Mouse (Mus musculus) liver, embryonic 11.5 days (tissue): ENCODE results near the gene Kcnk13. TPM values are rescaled to one million over a fixed set of nuclear protein-coding genes. Genes with fewer than 3 reads are reported as not detected.

ENCODE experiments used
- ATAC-seq: fragments of 200-750 bp; cut with Nextera tagmentation; replicated peaks from 2 replicates; pipeline ENCODE4 v1.8.0; 2017; ENCODE audit warnings: moderate number of reproducible peaks, mild to moderate bottlenecking, moderate TSS enrichment, moderate library complexity; ENCODE audit not compliant: low FRiP score
- DNase-seq: peaks from one replicate; pipeline ENCODE4 v3.0.0-alpha.2; 2017; ENCODE audit warnings: low spot score
- H3K27ac ChIP-seq: fragments of 300-500 bp; sonication (generic); 2 replicates; pipeline ENCODE4 v1.5.1; 2014; ENCODE audit warnings: mild to moderate bottlenecking, low read depth, low read length, control low read depth
- H3K27me3 ChIP-seq: fragments of 300-500 bp; sonication (generic); replicated peaks from 2 replicates; pipeline ENCODE4 v1.6.1; 2014; ENCODE audit warnings: low read length, mixed read lengths; ENCODE audit not compliant: control insufficient read depth, insufficient read depth
- H3K36me3 ChIP-seq: fragments of 300-500 bp; sonication (generic); 2 replicates; pipeline ENCODE4 v1.6.1; 2014; ENCODE audit warnings: mild to moderate bottlenecking, low read length, moderate library complexity, mixed read lengths; ENCODE audit not compliant: control insufficient read depth, insufficient read depth
- H3K4me1 ChIP-seq: fragments of 300-500 bp; sonication (generic); replicated peaks from 2 replicates; pipeline ENCODE4 v1.6.1; 2014; ENCODE audit warnings: low read length, mixed read lengths; ENCODE audit not compliant: control insufficient read depth, insufficient read depth
- H3K4me2 ChIP-seq: fragments of 300-500 bp; sonication (generic); 2 replicates; pipeline ENCODE4 v1.6.1; 2014; ENCODE audit warnings: mild to moderate bottlenecking, control low read depth, moderate library complexity
- H3K4me3 ChIP-seq: fragments of 300-500 bp; sonication (generic); 2 replicates; pipeline ENCODE4 v1.5.1; 2014; ENCODE audit warnings: low read depth, low read length, control low read depth
- H3K9ac ChIP-seq: fragments of 300-500 bp; sonication (generic); 2 replicates; pipeline ENCODE4 v1.6.1; 2014; ENCODE audit warnings: low read depth, low read length, control low read depth
- H3K9me3 ChIP-seq: fragments of 300-500 bp; sonication (generic); 2 replicates; pipeline ENCODE4 v1.6.1; 2016; ENCODE audit warnings: low read length, inconsistent platforms, mixed read lengths; ENCODE audit not compliant: control insufficient read depth
- WGBS: fragments of 180-500 bp; shearing (Covaris S2); extraction: QIAGEN DNeasy Blood & Tissue Kit; methylation state at CpG from one replicate; pipeline ENCODE4 v1.1.7; 2014; 5-methylcytosine and 5-hydroxymethylcytosine counted together
- polyA plus RNA-seq: library from polyadenylated mRNA; unstranded; fragments of >200 nt; fragmentation: Nextera tagmentation; extraction: Ambion mirVana; gene quantifications from 2 replicates; pipeline ENCODE4 v1.2.1, GENCODE M21; 2014

Kcnk13 gene
- polyA plus RNA-seq = 0.37 and 0.78 TPM in 2 replicates

- Histone ChIP-seq H3K4me1 (peaks cover 16% of the 10 kb centered on the region), H3K9me3 (no peaks in the 10 kb centered on the region), H3K4me3 (peak within 1 kb of the TSS; percentile 49), H3K9ac (peak within 1 kb of the TSS; percentile 16; the same call in 1 of the 2 replicates), H3K4me2 (peak within 1 kb of the TSS; percentile 74), H3K36me3 (no peaks in the 10 kb centered on the region), H3K27ac (no peak within 1 kb of the TSS), H3K27me3 (peaks cover 60% of the 10 kb centered on the region)
- 2% methylated on average over 39 of the region's 39 CpGs for WGBS
- ATAC-seq (peak; percentile 53; the same call in 1 of the 2 replicates), DNase-seq (peak; percentile 69)
These were observed at the start of gene Kcnk13 for GRCm38 (mm10) chr12:99964301-99965202. Gene Kcnk13, plus strand, starts transcription at chr12:99964499.

- Histone ChIP-seq H3K9ac (no peak overlapping the region), H3K9me3 (no peaks in the 10 kb centered on the region), H3K27ac (no peak overlapping the region), H3K4me1 (no peaks in the 10 kb centered on the region), H3K27me3 (no peaks in the 10 kb centered on the region), H3K36me3 (peaks cover 5% of the 10 kb centered on the region; the same call in 1 of the 2 replicates), H3K4me2 (no peak overlapping the region), H3K4me3 (no peak overlapping the region)
- no peak for DNase-seq
- WGBS = 88% methylated on average over 15 of the region's 15 CpGs
- ATAC-seq = no peak
These were observed 46.4 kb upstream of the Kcnk13 start for GRCm38 (mm10) chr12:99917800-99918427.

GRCm38 (mm10) chr12:99919636-99920035 lies 44.7 kb upstream of the Kcnk13 start:
- H3K4me3 ChIP-seq = no peak overlapping the region
- H3K9ac ChIP-seq = no peak overlapping the region
- 88% methylated on average over 3 of the region's 3 CpGs for WGBS
- ATAC-seq (no peak), DNase-seq (no peak)
- H3K4me1 ChIP-seq = no peaks in the 10 kb centered on the region
- peaks cover 4% of the 10 kb centered on the region; the same call in 1 of the 2 replicates for H3K36me3 ChIP-seq
- no peak overlapping the region for H3K27ac ChIP-seq
- H3K9me3 ChIP-seq = no peaks in the 10 kb centered on the region
- no peaks in the 10 kb centered on the region for H3K27me3 ChIP-seq
- no peak overlapping the region for H3K4me2 ChIP-seq

GRCm38 (mm10) chr12:99921045-99921444 lies 43.3 kb upstream of the Kcnk13 start:
- Histone ChIP-seq H3K27me3 (no peaks in the 10 kb centered on the region), H3K4me2 (no peak overlapping the region), H3K27ac (no peak overlapping the region), H3K4me1 (no peaks in the 10 kb centered on the region), H3K9me3 (no peaks in the 10 kb centered on the region), H3K36me3 (peaks cover 7% of the 10 kb centered on the region; the same call in 1 of the 2 replicates), H3K4me3 (no peak overlapping the region), H3K9ac (no peak overlapping the region)
- WGBS = 70% methylated on average over 3 of the region's 3 CpGs
- no peak for ATAC-seq
- DNase-seq = no peak

GRCm38 (mm10) chr12:99923131-99923606 lies 41.1 kb upstream of the Kcnk13 start:
- H3K36me3 ChIP-seq = peaks cover 7% of the 10 kb centered on the region; the same call in 1 of the 2 replicates
- no peaks in the 10 kb centered on the region for H3K9me3 ChIP-seq
- no peak overlapping the region for H3K4me2 ChIP-seq
- ATAC-seq = no peak
- no peak for DNase-seq
- no peak overlapping the region for H3K9ac ChIP-seq
- no peaks in the 10 kb centered on the region for H3K27me3 ChIP-seq
- no peak overlapping the region for H3K27ac ChIP-seq
- no peaks in the 10 kb centered on the region for H3K4me1 ChIP-seq
- no peak overlapping the region for H3K4me3 ChIP-seq
- WGBS = 66% methylated on average over 5 of the region's 5 CpGs

GRCm38 (mm10) chr12:99923703-99924102 lies 40.6 kb upstream of the Kcnk13 start:
- Histone ChIP-seq H3K36me3 (peaks cover 7% of the 10 kb centered on the region; the same call in 1 of the 2 replicates), H3K27me3 (no peaks in the 10 kb centered on the region), H3K27ac (no peak overlapping the region), H3K9me3 (no peaks in the 10 kb centered on the region), H3K4me1 (no peaks in the 10 kb centered on the region), H3K4me2 (no peak overlapping the region), H3K9ac (no peak overlapping the region), H3K4me3 (no peak overlapping the region)
- 81% methylated on average over 5 of the region's 5 CpGs for WGBS
- DNase-seq (no peak), ATAC-seq (no peak)

- no peaks in the 10 kb centered on the region for H3K9me3 ChIP-seq
- no peak overlapping the region for H3K9ac ChIP-seq
- peaks cover 4% of the 10 kb centered on the region; the same call in 1 of the 2 replicates for H3K36me3 ChIP-seq
- no peak for ATAC-seq
- H3K4me3 ChIP-seq = no peak overlapping the region
- 86% methylated on average over 7 of the region's 7 CpGs for WGBS
- H3K27me3 ChIP-seq = no peaks in the 10 kb centered on the region
- H3K4me1 ChIP-seq = no peaks in the 10 kb centered on the region
- DNase-seq = no peak
- H3K27ac ChIP-seq = no peak overlapping the region
- no peak overlapping the region for H3K4me2 ChIP-seq
These were observed 36.0 kb upstream of the Kcnk13 start for GRCm38 (mm10) chr12:99928311-99928710.

GRCm38 (mm10) chr12:99929160-99929559 lies 35.1 kb upstream of the Kcnk13 start:
- no peak overlapping the region for H3K9ac ChIP-seq
- no peak overlapping the region for H3K27ac ChIP-seq
- H3K4me2 ChIP-seq = no peak overlapping the region
- H3K4me3 ChIP-seq = no peak overlapping the region
- H3K4me1 ChIP-seq = no peaks in the 10 kb centered on the region
- H3K36me3 ChIP-seq = peaks cover 4% of the 10 kb centered on the region; the same call in 1 of the 2 replicates
- no peaks in the 10 kb centered on the region for H3K9me3 ChIP-seq
- no peak for DNase-seq
- ATAC-seq = no peak
- 80% methylated on average over 1 of the region's 1 CpGs for WGBS
- no peaks in the 10 kb centered on the region for H3K27me3 ChIP-seq
